Mouse (Mus musculus) lung, embryonic 16.5 days (tissue): ENCODE results near the gene Cldn13. TPM values are rescaled to one million over a fixed set of nuclear protein-coding genes. Genes with fewer than 3 reads are reported as not detected.
A peak's percentile ranks its signal among the peaks of the same experiment; 100 is the strongest.
"Not testable (repeated sequence)": the region's sequence is repeated elsewhere in the genome, so short reads cannot be mapped to it uniquely, and the experiment has no call there.

Experiments used
- ATAC-seq: fragments of 200-750 bp; cut with Nextera tagmentation; 2 replicates; pipeline ENCODE4 v1.8.0; 2017; ENCODE audit warnings: low read depth, mild to moderate bottlenecking, moderate library complexity
- H3K27ac ChIP-seq: fragments of 300-500 bp; sonication (generic); 2 replicates; pipeline ENCODE4 v1.5.1; 2014; ENCODE audit warnings: mild to moderate bottlenecking, control low read depth, low read length
- H3K27me3 ChIP-seq: fragments of 300-500 bp; sonication (generic); 2 replicates; pipeline ENCODE4 v1.6.1; 2014; ENCODE audit warnings: low read depth, low read length, mixed read lengths; ENCODE audit not compliant: control insufficient read depth, insufficient read depth
- H3K36me3 ChIP-seq: fragments of 300-500 bp; sonication (generic); 2 replicates; pipeline ENCODE4 v1.6.1; 2014; ENCODE audit warnings: low read length; ENCODE audit not compliant: control insufficient read depth, insufficient read depth
- H3K4me1 ChIP-seq: fragments of 300-500 bp; sonication (generic); replicated peaks from 2 replicates; pipeline ENCODE4 v1.6.1; 2014; ENCODE audit warnings: low read length, mixed read lengths; ENCODE audit not compliant: control insufficient read depth, insufficient read depth
- H3K4me2 ChIP-seq: fragments of 300-500 bp; sonication (generic); 2 replicates; pipeline ENCODE4 v1.6.1; 2014; ENCODE audit warnings: low read depth, low read length, control low read depth
- H3K4me3 ChIP-seq: fragments of 300-500 bp; sonication (generic); 2 replicates; pipeline ENCODE4 v1.5.1; 2014; ENCODE audit warnings: mild to moderate bottlenecking, low read length, control low read depth
- H3K9ac ChIP-seq: fragments of 300-500 bp; sonication (generic); 2 replicates; pipeline ENCODE4 v1.6.1; 2014; ENCODE audit warnings: low read length, control low read depth
- H3K9me3 ChIP-seq: fragments of 300-500 bp; sonication (generic); 2 replicates; pipeline ENCODE4 v1.6.1; 2016; ENCODE audit warnings: low read length; ENCODE audit not compliant: control insufficient read depth
- WGBS: fragments of 180-500 bp; shearing (Covaris S2); extraction: QIAGEN DNeasy Blood & Tissue Kit; methylation state at CpG from one replicate; pipeline ENCODE4 v1.1.7; 2014; 5-methylcytosine and 5-hydroxymethylcytosine counted together
- polyA plus RNA-seq: library from polyadenylated mRNA; unstranded; fragments of >200 nt; fragmentation: Nextera tagmentation; extraction: Ambion mirVana; gene quantifications from 2 replicates; pipeline ENCODE4 v1.2.1, GENCODE M21; 2015

Gene Cldn13
- polyA plus RNA-seq, 1 experiment from 2014 or later: 0.75 TPM

- Histone ChIP-seq H3K4me3 (no peak overlapping the region), H3K4me1 (peaks cover 32% of the 10 kb centered on the region), H3K27ac (peak overlapping the region; percentile 92), H3K9me3 (no peaks in the 10 kb centered on the region), H3K27me3 (no peaks in the 10 kb centered on the region), H3K4me2 (peak overlapping the region; percentile 45), H3K9ac (0 out of 2 replicates have a peak overlapping the region, but pooled peaks have one; percentile 9), H3K36me3 (no peaks in the 10 kb centered on the region)
- 37% methylated on average over 5 of the region's 5 CpGs for WGBS
- no peak for ATAC-seq
Measured at GRCm38 (mm10) chr5:134947420-134948084, 32.2 kb upstream of the Cldn13 start.

DNA sequence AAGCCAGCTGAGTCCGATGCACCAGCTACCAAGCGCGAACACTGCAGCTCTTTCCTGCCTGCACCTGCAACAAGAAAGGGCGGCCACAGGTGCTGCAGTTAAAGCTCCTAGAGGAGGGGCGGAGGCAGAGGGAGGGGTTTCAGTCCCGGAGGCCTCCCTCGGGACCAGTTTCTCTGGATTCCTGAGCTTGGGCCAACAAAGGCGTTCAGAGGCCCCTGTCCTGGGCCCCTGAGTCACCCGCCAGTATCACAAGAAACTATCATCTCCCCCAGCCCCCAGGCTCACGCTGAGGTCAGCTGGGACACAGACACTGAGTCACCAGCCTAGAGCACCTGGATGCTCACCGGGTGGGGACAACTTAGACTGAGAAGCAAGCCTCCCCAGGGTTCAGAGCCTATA is 31.5 kb upstream of the Cldn13 start, which contains the start of gene Cldn4:
Gene Cldn4, minus strand, starts transcription at position 78 of the 399 bp plus-strand sequence.
- peak; percentile 74 for ATAC-seq
- Histone ChIP-seq H3K27ac (peak within 1 kb of the TSS; percentile 92), H3K4me2 (peak within 1 kb of the TSS; percentile 49), H3K9me3 (no peaks in the 10 kb centered on the region), H3K4me3 (peak within 1 kb of the TSS; percentile 54), H3K9ac (peak within 1 kb of the TSS; percentile 67), H3K4me1 (peaks cover 29% of the 10 kb centered on the region), H3K27me3 (no peaks in the 10 kb centered on the region), H3K36me3 (no peaks in the 10 kb centered on the region)
- 20% methylated on average over 11 of the region's 11 CpGs for WGBS

DNA sequence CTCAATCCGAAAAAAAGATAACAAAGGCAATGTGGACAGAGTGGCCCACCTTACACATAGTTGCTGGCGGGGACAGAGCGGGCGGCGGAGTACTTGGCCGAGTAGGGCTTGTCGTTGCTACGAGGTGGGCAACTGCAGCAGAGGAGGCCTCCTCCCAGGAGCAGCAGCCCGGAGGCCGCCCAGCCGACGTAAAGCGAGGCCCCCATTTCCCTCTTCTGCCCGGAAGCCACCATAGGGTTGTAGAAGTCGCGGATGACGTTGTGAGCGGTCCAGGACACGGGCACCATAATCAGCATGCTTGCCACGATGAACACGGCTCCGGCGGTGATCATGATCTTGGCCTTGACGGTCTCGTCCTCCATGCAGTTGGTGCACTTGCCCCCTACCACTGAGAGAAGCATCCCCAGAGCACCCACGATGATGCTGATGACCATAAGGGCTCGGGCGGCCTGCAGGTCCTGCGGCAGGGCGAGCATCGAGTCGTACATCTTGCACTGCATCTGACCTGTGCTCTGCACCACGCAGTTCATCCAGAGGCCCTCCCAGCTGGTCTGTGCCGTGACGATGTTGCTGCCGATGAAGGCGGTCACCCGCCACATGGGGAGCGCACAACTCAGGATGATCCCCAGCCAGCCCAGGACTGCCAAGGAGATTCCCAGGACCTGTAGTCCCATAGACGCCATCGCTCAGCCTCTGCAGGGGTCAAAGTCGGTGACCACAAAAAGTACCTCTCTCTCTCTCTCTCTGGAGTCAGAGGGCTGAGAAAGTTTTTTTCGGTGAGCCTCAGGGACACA is 30.9 kb upstream of the Cldn13 start:
- Histone ChIP-seq H3K4me1 (peaks cover 23% of the 10 kb centered on the region), H3K36me3 (no peaks in the 10 kb centered on the region), H3K27ac (peak overlapping the region; percentile 92), H3K9me3 (no peaks in the 10 kb centered on the region), H3K27me3 (no peaks in the 10 kb centered on the region), H3K4me2 (peak overlapping the region; percentile 49), H3K9ac (peak overlapping the region; percentile 67), H3K4me3 (peak overlapping the region; percentile 54)
- ATAC-seq: peak; percentile 24
- WGBS: 18% methylated on average over 43 of the region's 43 CpGs

GRCm38 (mm10) chr5:134945266-134945959 is 30.1 kb upstream of the Cldn13 start:
- peak; percentile 15; the same call in 1 of the 2 replicates for ATAC-seq
- peak overlapping the region; percentile 54 for H3K4me3 ChIP-seq
- WGBS: 39% methylated on average over 19 of the region's 19 CpGs
- H3K9ac ChIP-seq: peak overlapping the region; percentile 67
- peaks cover 1% of the 10 kb centered on the region; the same call in 1 of the 2 replicates for H3K36me3 ChIP-seq
- peak overlapping the region; percentile 49 for H3K4me2 ChIP-seq
- H3K9me3 ChIP-seq: no peaks in the 10 kb centered on the region
- no peaks in the 10 kb centered on the region for H3K27me3 ChIP-seq
- peak overlapping the region; percentile 92 for H3K27ac ChIP-seq
- peaks cover 17% of the 10 kb centered on the region for H3K4me1 ChIP-seq

GRCm38 (mm10) chr5:134944179-134944578 is 28.9 kb upstream of the Cldn13 start:
- Histone ChIP-seq H3K4me3 (peak overlapping the region; percentile 54), H3K9me3 (no peaks in the 10 kb centered on the region), H3K4me2 (peak overlapping the region; percentile 49), H3K4me1 (peaks cover 17% of the 10 kb centered on the region), H3K27ac (peak overlapping the region; percentile 44; the same call in 1 of the 2 replicates), H3K9ac (no peak overlapping the region), H3K36me3 (peaks cover 4% of the 10 kb centered on the region; the same call in 1 of the 2 replicates), H3K27me3 (no peaks in the 10 kb centered on the region)
- 47% methylated on average over 5 of the region's 5 CpGs for WGBS
- peak; percentile 47 for ATAC-seq

DNA sequence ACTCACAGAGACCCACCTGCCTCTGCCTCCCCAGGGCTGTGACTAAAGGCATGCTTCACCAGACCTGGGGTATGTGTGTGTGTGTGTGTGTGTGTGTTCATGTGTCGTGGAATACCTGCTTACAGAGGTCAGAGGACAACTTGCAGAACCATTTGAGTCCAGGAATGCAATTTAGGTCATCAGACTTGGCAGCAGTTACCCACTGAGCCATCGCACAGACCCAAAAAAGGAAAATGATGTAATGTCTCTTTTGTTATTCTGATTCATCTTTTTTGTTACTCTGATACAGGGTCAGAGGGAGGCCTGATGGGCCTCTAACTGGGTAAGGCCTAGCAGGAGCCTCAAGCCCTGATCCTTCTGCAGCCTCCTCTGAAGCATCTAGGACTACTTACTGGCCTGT is 27.4 kb upstream of the Cldn13 start:
- Histone ChIP-seq H3K4me1 (peaks cover 13% of the 10 kb centered on the region), H3K27me3 (no peaks in the 10 kb centered on the region), H3K9me3 (no peaks in the 10 kb centered on the region), H3K4me2 (no peak overlapping the region), H3K9ac (no peak overlapping the region), H3K36me3 (peaks cover 4% of the 10 kb centered on the region; the same call in 1 of the 2 replicates), H3K27ac (no peak overlapping the region), H3K4me3 (no peak overlapping the region)
- no peak for ATAC-seq
- 60% methylated on average over 2 of the region's 2 CpGs for WGBS

DNA sequence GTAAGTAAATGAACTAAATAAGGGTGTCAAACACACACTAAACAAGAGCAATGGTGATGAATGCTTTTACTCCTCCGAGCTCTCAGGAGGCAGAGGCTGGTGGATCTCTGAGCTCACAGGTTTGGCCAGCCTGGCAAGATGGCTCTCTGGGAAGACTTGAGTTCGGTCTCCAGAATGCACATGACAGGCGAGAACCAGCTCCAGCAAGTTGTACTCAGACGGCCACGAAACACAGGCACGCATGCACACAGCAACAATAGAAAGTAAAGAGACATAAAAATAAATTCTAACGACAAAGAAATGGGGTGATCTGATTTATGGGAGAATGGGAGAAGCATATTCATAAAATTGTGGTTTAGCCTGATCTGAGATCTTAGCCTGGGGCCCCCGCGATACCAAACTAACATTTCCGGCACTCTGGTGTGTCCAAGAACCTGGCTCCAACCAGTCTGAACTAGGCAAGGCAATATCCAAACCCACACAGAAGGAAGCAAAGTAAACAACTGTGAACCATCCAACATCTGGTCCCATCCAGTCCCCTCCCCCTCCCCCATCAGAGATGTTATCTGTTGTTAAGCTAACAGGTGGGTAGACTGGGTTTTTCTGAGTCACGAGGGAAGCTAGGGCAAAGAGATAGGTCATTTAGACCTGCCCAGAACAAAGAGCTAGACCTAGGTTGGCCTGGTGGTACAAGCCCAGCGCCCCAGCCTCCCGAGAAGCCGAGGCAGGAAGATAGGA is 26.3 kb upstream of the Cldn13 start:
- Histone ChIP-seq H3K4me3 (no peak overlapping the region), H3K4me1 (peaks cover 2% of the 10 kb centered on the region; the same call in 1 of the 2 replicates), H3K27ac (no peak overlapping the region), H3K36me3 (peaks cover 4% of the 10 kb centered on the region; the same call in 1 of the 2 replicates), H3K9ac (no peak overlapping the region), H3K9me3 (no peaks in the 10 kb centered on the region), H3K4me2 (no peak overlapping the region), H3K27me3 (no peaks in the 10 kb centered on the region)
- WGBS: 59% methylated on average over 14 of the region's 14 CpGs
- no peak for ATAC-seq

DNA sequence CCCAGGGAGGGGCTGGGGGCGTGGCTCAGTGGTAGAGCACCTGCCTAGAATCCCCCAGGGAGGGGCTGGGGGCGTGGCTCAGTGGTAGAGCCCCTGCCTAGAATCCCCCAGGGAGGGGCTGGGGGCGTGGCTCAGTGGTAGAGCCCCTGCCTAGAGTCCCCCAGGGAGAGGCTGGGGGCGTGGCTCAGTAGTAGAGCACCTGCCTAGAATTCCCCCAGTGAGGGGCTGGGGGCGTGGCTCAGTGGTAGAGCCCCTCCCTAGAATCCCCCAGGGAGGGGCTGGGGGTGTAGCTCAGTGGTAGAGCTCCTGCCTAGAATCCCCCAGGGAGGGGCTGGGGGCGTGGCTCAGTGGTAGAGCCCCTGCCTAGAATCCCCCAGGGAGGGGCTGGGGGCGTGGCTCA is 24.2 kb upstream of the Cldn13 start:
- 88% methylated on average over 2 of the region's 7 CpGs for WGBS
- not testable (repeated sequence) for ATAC-seq, H3K27ac ChIP-seq, H3K36me3 ChIP-seq, H3K27me3 ChIP-seq, H3K4me3 ChIP-seq, H3K4me2 ChIP-seq, H3K9me3 ChIP-seq, H3K4me1 ChIP-seq, H3K9ac ChIP-seq
